Mouse (Mus musculus) hindbrain, postnatal 0 days (tissue): ENCODE measurements around the gene Ppp1r9a. TPM values are rescaled to one million over a fixed set of nuclear protein-coding genes. Genes with fewer than 3 reads are reported as not detected.
"Not testable (repeated sequence)": the region's sequence is repeated elsewhere in the genome, so short reads cannot be mapped to it uniquely, and the experiment has no call there.

Experiments
- ATAC-seq: fragments of 200-750 bp; cut with Nextera tagmentation; 2 replicates; pipeline ENCODE4 v1.8.0; 2017; ENCODE audit warnings: mild to moderate bottlenecking, moderate TSS enrichment, moderate library complexity
- DNase-seq: peaks from one replicate; pipeline ENCODE4 v3.0.0-alpha.2; 2015; ENCODE audit warnings: low spot score
- H3K27ac ChIP-seq: fragments of 300-500 bp; sonication (generic); 2 replicates; pipeline ENCODE4 v1.5.1; 2014; ENCODE audit warnings: mild to moderate bottlenecking
- H3K27me3 ChIP-seq: fragments of 300-500 bp; sonication (generic); 2 replicates; pipeline ENCODE4 v1.6.1; 2014; ENCODE audit warnings: low read length, mixed read lengths; ENCODE audit not compliant: insufficient read depth
- H3K36me3 ChIP-seq: fragments of 300-500 bp; sonication (generic); 2 replicates; pipeline ENCODE4 v1.6.1; 2014; ENCODE audit warnings: low read length, mixed read lengths; ENCODE audit not compliant: insufficient read depth
- H3K4me1 ChIP-seq: fragments of 300-500 bp; sonication (generic); 2 replicates; pipeline ENCODE4 v1.6.1; 2014; ENCODE audit warnings: antibody characterized with exemption, low read length, mixed read lengths; ENCODE audit not compliant: insufficient read depth
- H3K4me2 ChIP-seq: fragments of 300-500 bp; sonication (generic); 2 replicates; pipeline ENCODE4 v1.6.1; 2014; ENCODE audit warnings: low read depth, mild to moderate bottlenecking, low read length, moderate library complexity, mixed read lengths
- H3K4me3 ChIP-seq: fragments of 300-500 bp; sonication (generic); 2 replicates; pipeline ENCODE4 v1.5.1; 2014; ENCODE audit warnings: low read length
- H3K9ac ChIP-seq: fragments of 300-500 bp; sonication (generic); replicated peaks from 2 replicates; pipeline ENCODE4 v1.6.1; 2014; ENCODE audit warnings: mild to moderate bottlenecking, low read length, moderate library complexity, mixed read lengths
- H3K9me3 ChIP-seq: fragments of 300-500 bp; sonication (generic); 2 replicates; pipeline ENCODE4 v1.6.1; 2016; ENCODE audit warnings: low read length, mixed read lengths
- CTCF ChIP-seq: IDR thresholded peaks from 2 replicates; pipeline ENCODE4 v1.5.1; 2016; ENCODE audit warnings: antibody characterized with exemption, control low read depth, low read depth
- WGBS: fragments of 180-500 bp; shearing (Covaris S2); extraction: QIAGEN DNeasy Blood & Tissue Kit; methylation state at CpG from one replicate; pipeline ENCODE4 v1.1.7; 2014; 5-methylcytosine and 5-hydroxymethylcytosine counted together
- polyA plus RNA-seq: library from polyadenylated mRNA; unstranded; fragments of >200 nt; fragmentation: Nextera tagmentation; extraction: Ambion mirVana; gene quantifications from 2 replicates; pipeline ENCODE4 v1.2.1, GENCODE M21; 2015
- total RNA-seq: library from RNA; depleted of rRNA; stranded (reverse); fragments of >200 nt; gene quantifications from 2 replicates; pipeline ENCODE4 v1.2.3, GENCODE M21; 2014; rRNA removed

The Ppp1r9a gene
- total RNA-seq, result 44.7 and 61.6 TPM in 2 replicates
- 36.5 and 39.3 TPM in 2 replicates for polyA plus RNA-seq

- H3K9me3 ChIP-seq, result no peaks in the 10 kb centered on the region
- WGBS, result 3% methylated on average over 30 of the region's 49 CpGs
- DNase-seq, result peak; percentile 70
- peak within 1 kb of the TSS; percentile 90 for H3K4me3 ChIP-seq
- peak within 1 kb of the TSS; percentile 96 for H3K9ac ChIP-seq
- no peaks in the 10 kb centered on the region for H3K27me3 ChIP-seq
- H3K4me2 ChIP-seq, result peak within 1 kb of the TSS; percentile 84
- ATAC-seq, result peak; percentile 81
- peak within 1 kb of the TSS; percentile 95 for H3K27ac ChIP-seq
- H3K4me1 ChIP-seq, result peaks cover 10% of the 10 kb centered on the region; the same call in 1 of the 2 replicates
- TF ChIP-seq CTCF, result peak; percentile 60
- no peaks in the 10 kb centered on the region for H3K36me3 ChIP-seq
Measured at GRCm38 (mm10) chr6:4902674-4903324, at the start of gene Ppp1r9a. Gene Ppp1r9a, plus strand, starts transcription at chr6:4902917.

DNA sequence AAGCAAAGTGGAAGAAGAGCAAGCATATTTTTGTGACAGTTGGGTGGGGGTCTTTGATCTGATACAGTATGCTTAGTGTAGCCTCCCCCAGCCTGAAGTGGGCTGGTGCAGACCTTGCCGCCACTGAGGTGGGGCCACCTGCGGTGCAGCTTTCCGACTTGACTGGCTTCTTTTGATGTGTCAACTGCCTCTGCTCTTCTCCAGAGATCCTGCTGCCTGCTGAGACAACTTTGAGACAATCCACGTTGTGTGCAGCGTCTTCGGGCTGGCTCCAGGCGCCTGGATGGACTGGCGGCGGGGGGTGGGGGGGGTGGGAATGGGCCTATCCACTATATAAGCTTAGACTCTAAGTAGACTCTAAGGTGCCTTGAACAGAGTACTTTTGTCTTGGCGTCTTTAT, 47.5 kb upstream of the Ppp1r9a start:
- TF ChIP-seq CTCF, result no peak
- no peaks in the 10 kb centered on the region for H3K36me3 ChIP-seq
- WGBS, result 45% methylated on average over 10 of the region's 10 CpGs
- no peaks in the 10 kb centered on the region for H3K4me1 ChIP-seq
- no peaks in the 10 kb centered on the region for H3K9me3 ChIP-seq
- no peak overlapping the region for H3K27ac ChIP-seq
- no peak overlapping the region for H3K9ac ChIP-seq
- ATAC-seq, result no peak
- no peak overlapping the region for H3K4me2 ChIP-seq
- no peak for DNase-seq
- no peaks in the 10 kb centered on the region for H3K27me3 ChIP-seq
- H3K4me3 ChIP-seq, result no peak overlapping the region

DNA sequence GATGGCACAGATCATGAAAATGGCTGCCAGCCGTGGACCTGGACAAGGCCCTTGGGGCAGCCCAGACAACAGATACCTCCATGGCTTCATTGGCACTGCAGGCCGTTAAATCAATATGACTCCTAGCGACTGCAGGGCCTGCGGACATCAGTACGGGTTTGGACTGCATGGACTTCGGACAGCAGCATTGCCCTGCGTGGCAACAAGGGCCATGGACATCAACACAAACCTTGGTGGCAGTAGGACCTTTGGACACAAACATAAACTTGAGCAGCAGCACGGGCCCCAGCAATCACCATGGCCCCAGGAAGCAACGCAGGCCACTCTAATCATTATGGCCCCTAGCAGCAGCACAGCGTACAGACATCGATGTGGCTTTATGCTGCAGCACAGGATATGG, 45.8 kb upstream of the Ppp1r9a start:
- Histone ChIP-seq H3K36me3 (no peaks in the 10 kb centered on the region), H3K27me3 (no peaks in the 10 kb centered on the region), H3K9me3 (no peaks in the 10 kb centered on the region), H3K4me2 (no peak overlapping the region), H3K4me1 (no peaks in the 10 kb centered on the region), H3K9ac (no peak overlapping the region), H3K27ac (no peak overlapping the region), H3K4me3 (no peak overlapping the region)
- no peak for TF ChIP-seq CTCF
- DNase-seq, result no peak
- 98% methylated on average over 11 of the region's 11 CpGs for WGBS
- no peak for ATAC-seq

- no peaks in the 10 kb centered on the region for H3K9me3 ChIP-seq
- H3K4me2 ChIP-seq, result no peak overlapping the region
- no peak for DNase-seq
- no peaks in the 10 kb centered on the region for H3K27me3 ChIP-seq
- H3K27ac ChIP-seq, result no peak overlapping the region
- no peaks in the 10 kb centered on the region for H3K36me3 ChIP-seq
- H3K9ac ChIP-seq, result no peak overlapping the region
- no peaks in the 10 kb centered on the region for H3K4me1 ChIP-seq
- H3K4me3 ChIP-seq, result no peak overlapping the region
- no peak for ATAC-seq
- WGBS, result 64% methylated on average over 3 of the region's 3 CpGs
- TF ChIP-seq CTCF, result no peak
Measured at GRCm38 (mm10) chr6:4884316-4884715, 18.4 kb upstream of the Ppp1r9a start.

DNA sequence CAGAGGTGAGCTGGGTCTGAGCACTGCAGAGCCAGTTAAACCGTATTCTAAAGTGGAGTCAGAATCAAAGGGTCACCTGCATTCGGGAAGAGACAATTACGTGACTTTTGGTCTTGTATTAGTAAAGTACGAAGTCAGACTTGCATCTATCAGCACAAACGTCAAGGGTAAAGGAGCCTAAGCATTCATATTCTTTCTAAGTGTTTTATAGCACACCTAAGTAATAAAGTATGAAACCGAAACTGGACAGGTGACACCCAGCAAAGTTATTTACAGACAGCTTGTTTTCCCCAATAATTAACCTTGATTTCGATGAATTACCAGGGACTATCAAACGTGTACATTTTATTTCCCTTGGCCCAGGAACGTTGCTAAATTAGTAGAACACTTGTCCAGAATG, 13.2 kb upstream of the Ppp1r9a start:
- no peak for DNase-seq
- no peaks in the 10 kb centered on the region for H3K4me1 ChIP-seq
- 86% methylated on average over 9 of the region's 9 CpGs for WGBS
- H3K9ac ChIP-seq, result no peak overlapping the region
- TF ChIP-seq CTCF, result no peak
- no peak for ATAC-seq
- H3K4me2 ChIP-seq, result no peak overlapping the region
- no peak overlapping the region for H3K27ac ChIP-seq
- no peaks in the 10 kb centered on the region for H3K27me3 ChIP-seq
- H3K9me3 ChIP-seq, result no peaks in the 10 kb centered on the region
- H3K36me3 ChIP-seq, result no peaks in the 10 kb centered on the region
- H3K4me3 ChIP-seq, result no peak overlapping the region

GRCm38 (mm10) chr6:4892417-4892816, 10.3 kb upstream of the Ppp1r9a start:
- 43% methylated on average over 11 of the region's 11 CpGs for WGBS
- DNase-seq, result no peak

DNA sequence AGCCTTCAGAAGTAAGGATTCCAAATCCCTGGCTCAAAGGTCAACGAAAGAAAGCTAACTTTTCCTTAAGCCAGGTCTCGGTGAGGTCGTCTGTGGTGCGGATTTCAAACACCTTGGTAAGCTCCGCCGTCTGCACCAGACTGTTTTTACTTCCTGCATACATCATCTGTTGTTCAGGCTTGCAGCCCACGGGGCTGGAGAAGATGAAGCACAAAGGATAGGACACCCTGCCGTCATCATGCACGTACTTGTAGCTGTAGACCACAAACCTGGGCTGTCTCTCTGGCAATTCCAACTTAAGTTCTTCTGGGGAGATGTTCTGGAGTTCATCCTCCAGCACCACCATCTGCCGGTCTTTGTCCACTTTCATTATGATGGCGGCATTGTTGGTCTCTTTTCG, 9.4 kb upstream of the Ppp1r9a start:
- H3K4me3 ChIP-seq, H3K27me3 ChIP-seq, ATAC-seq, H3K9me3 ChIP-seq, H3K27ac ChIP-seq, DNase-seq, H3K36me3 ChIP-seq, H3K4me1 ChIP-seq, H3K9ac ChIP-seq, H3K4me2 ChIP-seq: not testable (repeated sequence)
- 77% methylated on average over 12 of the region's 12 CpGs for WGBS

More at GRCm38 (mm10) chr6:4892417-4892816, 10.3 kb upstream of the Ppp1r9a start:
- Histone ChIP-seq H3K36me3 (no peaks in the 10 kb centered on the region), H3K4me1 (no peaks in the 10 kb centered on the region), H3K4me2 (no peak overlapping the region), H3K9me3 (no peaks in the 10 kb centered on the region), H3K4me3 (no peak overlapping the region), H3K9ac (no peak overlapping the region), H3K27ac (no peak overlapping the region), H3K27me3 (no peaks in the 10 kb centered on the region)
- TF ChIP-seq CTCF, result no peak
- ATAC-seq, result no peak
